Mouse (Mus musculus) C2C12 (cell line): ENCODE data around the gene Clpb. TPM values are rescaled to one million over a fixed set of nuclear protein-coding genes. Genes with fewer than 3 reads are reported as not detected.
"Not testable (repeated sequence)": the region's sequence is repeated elsewhere in the genome, so short reads cannot be mapped to it uniquely, and the experiment has no call there.

Experiments
- H3K27me3 ChIP-seq: one replicate; pipeline ENCODE4 v1.6.1; 2011; ENCODE audit not compliant: control insufficient read depth, insufficient read depth, insufficient read length
- H3K36me3 ChIP-seq: one replicate; pipeline ENCODE4 v1.6.1; 2011; ENCODE audit not compliant: control insufficient read depth, insufficient read depth
- H3K4me3 ChIP-seq: one replicate; pipeline ENCODE4 v1.5.1; 2011; ENCODE audit warnings: mild to moderate bottlenecking, control low read depth; ENCODE audit not compliant: poor library complexity, insufficient read depth, severe bottlenecking
- H3K79me2 ChIP-seq: one replicate; pipeline ENCODE4 v1.6.1; 2011; ENCODE audit not compliant: control insufficient read depth, insufficient read depth
- H3K79me3 ChIP-seq: one replicate; pipeline ENCODE4 v1.6.1; 2011; ENCODE audit warnings: low read depth, control low read depth
- H3ac ChIP-seq: one replicate; pipeline ENCODE3; 2011; ENCODE audit warnings: low read depth; ENCODE audit not compliant: control insufficient read depth, insufficient read length
- CEBPB ChIP-seq: IDR thresholded peaks from one replicate; pipeline ENCODE4 v1.6.1; 2011; ENCODE audit warnings: low read depth, mild to moderate bottlenecking, control low read depth, moderate library complexity
- CTCF ChIP-seq: IDR thresholded peaks from one replicate; pipeline ENCODE4 v1.5.1; 2011; ENCODE audit not compliant: control insufficient read depth, insufficient read depth, insufficient read length
- FOSL1 ChIP-seq: IDR thresholded peaks from one replicate; pipeline ENCODE4 v1.8.0; 2011; ENCODE audit warnings: mild to moderate bottlenecking, low read length; ENCODE audit not compliant: poor library complexity, insufficient read depth, severe bottlenecking
- MAX ChIP-seq: IDR thresholded peaks from one replicate; pipeline ENCODE4 v1.6.1; 2011; ENCODE audit warnings: mild to moderate bottlenecking, control low read depth
- MYOD1 ChIP-seq: IDR thresholded peaks from one replicate; pipeline ENCODE4 v1.6.1; 2011; ENCODE audit warnings: low read depth; ENCODE audit not compliant: control insufficient read depth, insufficient read length
- MYOG ChIP-seq: IDR thresholded peaks from one replicate; pipeline ENCODE4 v1.6.1; 2011; ENCODE audit not compliant: control insufficient read depth, insufficient read length; ENCODE audit errors: extremely low read depth
- USF1 ChIP-seq: IDR thresholded peaks from one replicate; pipeline ENCODE4 v1.6.1; 2011; ENCODE audit warnings: low read depth, mild to moderate bottlenecking, control low read depth, moderate library complexity
- long read RNA-seq, 2 experiments: library from polyadenylated mRNA; unstranded; transcript quantifications; one replicate each; pipeline ENCODE4 v2.0.0; 2019 to 2020
- polyA plus RNA-seq: library from polyadenylated mRNA; unstranded; fragments of >200 nt; fragmentation: generic; extraction: Trizol; gene quantifications from one replicate; pipeline ENCODE4 v1.2.1, GENCODE M21; 2012; ENCODE audit warnings: missing spikeins

Clpb gene
- 67.3 TPM for polyA plus RNA-seq
- long read RNA-seq, experiment 1, full-length matches to known transcripts, result 39 of 50 reads
- long read RNA-seq, experiment 1, partial matches to known transcripts, result 9 of 50 reads
- long read RNA-seq, experiment 1, other reads (novel, unspliced or antisense), result 2 of 50 reads
- long read RNA-seq, experiment 2, full-length matches to known transcripts, result 542 of 578 reads
- long read RNA-seq, experiment 2, partial matches to known transcripts, result 6 of 578 reads
- long read RNA-seq, experiment 2, other reads (novel, unspliced or antisense), result 30 of 578 reads

- TF ChIP-seq CTCF, result peak; percentile 97
- TF ChIP-seq USF1, result peak; percentile 2
- no peak for TF ChIP-seq MYOG
- TF ChIP-seq MAX, result no peak
- no peak for TF ChIP-seq FOSL1
- TF ChIP-seq MYOD1, result no peak
- TF ChIP-seq CEBPB, result no peak
- H3K79me3 ChIP-seq, result peaks cover 2% of the 10 kb centered on the region
- peaks cover 12% of the 10 kb centered on the region for H3K79me2 ChIP-seq
- H3K36me3 ChIP-seq, result no peaks in the 10 kb centered on the region
- peak within 1 kb of the TSS; percentile 42 for H3K4me3 ChIP-seq
- H3K27me3 ChIP-seq, result peaks cover 4% of the 10 kb centered on the region
- peak within 1 kb of the TSS; percentile 42 for H3ac ChIP-seq
These were observed at the start of gene Clpb for GRCm38 (mm10) chr7:101663514-101664159. TSS of gene Clpb (plus strand) at chr7:101663633.

- no peak overlapping the region for H3ac ChIP-seq
- H3K79me3 ChIP-seq, result no peaks in the 10 kb centered on the region
- TF ChIP-seq MAX (no peak), USF1 (no peak), CEBPB (no peak), FOSL1 (no peak), CTCF (no peak), MYOD1 (no peak), MYOG (no peak)
- no peaks in the 10 kb centered on the region for H3K79me2 ChIP-seq
- peaks cover 6% of the 10 kb centered on the region for H3K27me3 ChIP-seq
- no peak overlapping the region for H3K4me3 ChIP-seq
- no peaks in the 10 kb centered on the region for H3K36me3 ChIP-seq
These were observed 48.0 kb upstream of the Clpb start for GRCm38 (mm10) chr7:101615406-101615805.

GRCm38 (mm10) chr7:101616136-101616835, 47.1 kb upstream of the Clpb start:
- H3K79me3 ChIP-seq, result no peaks in the 10 kb centered on the region
- no peak for TF ChIP-seq USF1
- TF ChIP-seq MAX, result no peak
- TF ChIP-seq FOSL1, result no peak
- TF ChIP-seq CTCF, result no peak
- TF ChIP-seq MYOD1, result no peak
- H3K4me3 ChIP-seq, result no peak overlapping the region
- no peaks in the 10 kb centered on the region for H3K36me3 ChIP-seq
- H3K79me2 ChIP-seq, result no peaks in the 10 kb centered on the region
- H3ac ChIP-seq, result no peak overlapping the region
- H3K27me3 ChIP-seq, result peaks cover 6% of the 10 kb centered on the region

- no peak overlapping the region for H3ac ChIP-seq
These were observed 45.8 kb upstream of the Clpb start for GRCm38 (mm10) chr7:101617438-101618165.

GRCm38 (mm10) chr7:101618273-101618672, 45.2 kb upstream of the Clpb start:
- Histone ChIP-seq H3K79me2 (no peaks in the 10 kb centered on the region), H3K36me3 (no peaks in the 10 kb centered on the region), H3K4me3 (no peak overlapping the region), H3K79me3 (no peaks in the 10 kb centered on the region), H3ac (no peak overlapping the region), H3K27me3 (peaks cover 6% of the 10 kb centered on the region)
- TF ChIP-seq USF1 (no peak), MYOD1 (no peak), MYOG (no peak), MAX (no peak), CEBPB (no peak), CTCF (no peak), FOSL1 (no peak)

More at GRCm38 (mm10) chr7:101617438-101618165, 45.8 kb upstream of the Clpb start:
- H3K79me3 ChIP-seq, result no peaks in the 10 kb centered on the region
- TF ChIP-seq CTCF, result no peak
- no peak for TF ChIP-seq USF1
- TF ChIP-seq FOSL1, result no peak
- TF ChIP-seq CEBPB, result no peak
- no peak for TF ChIP-seq MAX
- peaks cover 6% of the 10 kb centered on the region for H3K27me3 ChIP-seq
- no peak overlapping the region for H3K4me3 ChIP-seq
- H3K79me2 ChIP-seq, result no peaks in the 10 kb centered on the region
- H3K36me3 ChIP-seq, result no peaks in the 10 kb centered on the region

- H3K27me3 ChIP-seq, result peaks cover 3% of the 10 kb centered on the region
- no peak overlapping the region for H3ac ChIP-seq
- H3K79me2 ChIP-seq, result no peaks in the 10 kb centered on the region
- TF ChIP-seq CTCF (peak; percentile 31), MYOG (no peak)
- no peaks in the 10 kb centered on the region for H3K36me3 ChIP-seq
- H3K4me3 ChIP-seq, result no peak overlapping the region
- H3K79me3 ChIP-seq, result no peaks in the 10 kb centered on the region
These were observed 43.1 kb upstream of the Clpb start for GRCm38 (mm10) chr7:101620373-101620772.

GRCm38 (mm10) chr7:101621861-101622260, 41.6 kb upstream of the Clpb start:
- not testable (repeated sequence) for H3K36me3 ChIP-seq, H3ac ChIP-seq, H3K27me3 ChIP-seq, H3K79me2 ChIP-seq, H3K4me3 ChIP-seq, H3K79me3 ChIP-seq
